ENCODE assay signal across 8 mouse cellular contexts in genomic region chr10:81356991-81357844, GRCm38 (mm10). TPM values are rescaled to one million over a fixed set of nuclear protein-coding genes. Genes with fewer than 3 reads are reported as not detected.
A peak's percentile ranks its signal among the peaks of the same experiment; 100 is the strongest.
DNase-seq lines count a peak whose midpoint lies in the region; ATAC-seq and TF ChIP-seq lines count a peak whose summit lies in the region.

TSS of gene Mfsd12 (plus strand) at chr10:81357491.

- ATAC-seq in frontal cortex, adult (ENCODE audit: low TSS enrichment), result peak; percentile 91
- peak; percentile 60 to 83 for ATAC-seq in hematopoietic stem cell, adult 5-6 weeks (replicated peaks in 1 of 2; ENCODE audit: insufficient read depth in 1 of 2, low FRiP score in 2 of 2, low TSS enrichment in 1 of 2, low read depth in 1 of 2, poor library complexity in 2 of 2, severe bottlenecking in 2 of 2)
- peak; percentile 92 for ATAC-seq in lung, embryonic 16.5 days (ENCODE audit: low read depth)

- 2% methylated on average over 77 of the region's 79 CpGs for WGBS in lung, embryonic 16.5 days
- 2% methylated on average over 79 of the region's 79 CpGs for WGBS in thymus, adult 2 months

- peak within 1 kb of the TSS; percentile 84 for H3K4me3 ChIP-seq in lung, embryonic 16.5 days (ENCODE audit: low read length)
- H3K4me3 ChIP-seq in thymus, adult 2 months (ENCODE audit: control insufficient read depth, insufficient read depth, low read length), result peak within 1 kb of the TSS; percentile 64

- H3K4me2 ChIP-seq in lung, embryonic 16.5 days (ENCODE audit: low read depth, low read length), result peak within 1 kb of the TSS; percentile 99

- H3K9me3 ChIP-seq in lung, embryonic 16.5 days (ENCODE audit: control insufficient read depth, low read length), result no peaks in the 10 kb centered on the region

- peak; percentile 74 for TF ChIP-seq POLR2A in thymus, adult 2 months (IDR thresholded peaks at IDR 0.05; ENCODE audit: control insufficient read depth, extremely low read depth, insufficient read depth, low read length, poor library complexity)

- H3K27me3 ChIP-seq in lung, embryonic 16.5 days (ENCODE audit: control insufficient read depth, insufficient read depth, low read depth, low read length), result no peaks in the 10 kb centered on the region
- no peaks in the 10 kb centered on the region for H3K27me3 ChIP-seq in thymus, adult 2 months (ENCODE audit: control insufficient read depth, insufficient read depth, low read length)

- H3K9ac ChIP-seq in lung, embryonic 16.5 days (ENCODE audit: low read length), result peak within 1 kb of the TSS; percentile 89

- peak; percentile 68; the same call in 1 of the 2 replicates for TF ChIP-seq CTCF in thymus, adult 2 months (IDR thresholded peaks at IDR 0.05; ENCODE audit: borderline replicate concordance, control insufficient read depth, extremely low read depth, insufficient read depth, low read length, poor library complexity)

- peak within 1 kb of the TSS; percentile 48 for H3K27ac ChIP-seq in lung, embryonic 16.5 days (ENCODE audit: low read length)
- H3K27ac ChIP-seq in thymus, adult 2 months (ENCODE audit: control insufficient read depth, insufficient read depth, low read length), result peak within 1 kb of the TSS; percentile 48; the same call in 1 of the 2 replicates

- DNase-seq in MN1 (ENCODE audit: low spot score), result peak; percentile 93
- peak; percentile 85 for DNase-seq in cerebellum, adult 9-10 months
- DNase-seq in layer of hippocampus, adult 9-10 months (ENCODE audit: low spot score), result peak; percentile 60
- DNase-seq in ovary, adult 18-20 months (ENCODE audit: low spot score), result peak; percentile 84
- DNase-seq in thymus, adult 2 months, result peak; percentile 89

- H3K4me1 ChIP-seq in lung, embryonic 16.5 days (replicated peaks; ENCODE audit: control insufficient read depth, insufficient read depth, low read length), result peaks cover 26% of the 10 kb centered on the region
- peaks cover 34% of the 10 kb centered on the region for H3K4me1 ChIP-seq in thymus, adult 2 months (replicated peaks; ENCODE audit: control insufficient read depth, insufficient read depth, low read length)

- H3K36me3 ChIP-seq in lung, embryonic 16.5 days (ENCODE audit: control insufficient read depth, insufficient read depth, low read length), result no peaks in the 10 kb centered on the region
- no peaks in the 10 kb centered on the region for H3K36me3 ChIP-seq in thymus, adult 2 months (ENCODE audit: control insufficient read depth, insufficient read depth, low read length)

RNA-seq across cellular contexts. Expression of gene Mfsd12, which starts in this region (rescaled TPM):
- total RNA-seq in hematopoietic stem cell, adult 5-6 weeks (2017), result 10.4 and 16.9 TPM in 2 replicates
- 13.7 and 13.9 TPM in 2 replicates for polyA plus RNA-seq in lung, embryonic 16.5 days (2015; fragmentation: Nextera tagmentation; extraction: Ambion mirVana)
- polyA plus RNA-seq in thymus, adult 2 months (2012; rRNA removed), result 65.3 and 85.5 TPM in 2 replicates

Comparison
In these comparisons a context has a peak if more than half of its experiments do, and no peak if none do; other contexts are left out.
1. Peak in every context shown above with its lines: DNase-seq, ATAC-seq, H3K4me3 ChIP-seq and H3K27ac ChIP-seq.